Mouse (Mus musculus): ENCODE data around the gene Wbp1l.

DNA sequence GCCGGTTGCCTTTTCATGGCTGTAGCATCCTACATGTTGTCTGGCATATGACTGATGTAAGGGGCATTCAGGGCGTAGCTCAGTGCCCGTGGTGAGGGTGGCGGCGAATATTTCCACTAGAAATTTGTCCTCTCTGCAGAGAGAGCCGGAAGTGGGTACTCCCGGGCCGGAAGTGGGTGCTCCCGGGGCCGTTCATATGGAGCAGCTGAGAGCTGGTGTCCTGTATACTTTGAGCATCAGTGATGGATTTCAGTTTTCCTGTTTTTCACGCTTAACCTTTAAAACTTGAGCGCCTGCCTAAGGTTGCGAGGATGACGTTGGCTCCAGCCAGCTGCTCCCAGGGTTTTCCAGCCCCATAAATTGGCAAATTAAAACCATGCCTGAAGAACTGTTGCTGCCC is 40.6 kb downstream of the Wbp1l start:
- TF ChIP-seq CTCF (IDR thresholded peaks at IDR 0.05; ENCODE audit: low read depth, low read length) (no peak), POLR2A (IDR thresholded peaks at IDR 0.05; ENCODE audit: insufficient read depth, low read length) (no peak), EP300 (IDR thresholded peaks at IDR 0.05; ENCODE audit: insufficient read depth, low read depth, low read length) (no peak)
